Mouse (Mus musculus): ENCODE measurements around the gene Mfng. TPM values are rescaled to one million over a fixed set of nuclear protein-coding genes. Genes with fewer than 3 reads are reported as not detected.
A peak's percentile ranks its signal among the peaks of the same experiment; 100 is the strongest.

Gene Mfng
- total RNA-seq, 1 experiment from 2014 or later: 45.7 TPM

GRCm38 (mm10) chr15:78796196-78797059, 23.2 kb upstream of the Mfng start:
- no peak for ATAC-seq (replicated peaks in 1 of 2; ENCODE audit: insufficient read depth in 1 of 2, low FRiP score in 2 of 2, low TSS enrichment in 1 of 2, low read depth in 1 of 2, poor library complexity in 2 of 2, severe bottlenecking in 2 of 2)

- ATAC-seq (replicated peaks in 1 of 2; ENCODE audit: insufficient read depth in 1 of 2, low FRiP score in 2 of 2, low TSS enrichment in 1 of 2, low read depth in 1 of 2, poor library complexity in 2 of 2, severe bottlenecking in 2 of 2): no peak
Measured at GRCm38 (mm10) chr15:78790990-78791389, 17.7 kb upstream of the Mfng start.

DNA sequence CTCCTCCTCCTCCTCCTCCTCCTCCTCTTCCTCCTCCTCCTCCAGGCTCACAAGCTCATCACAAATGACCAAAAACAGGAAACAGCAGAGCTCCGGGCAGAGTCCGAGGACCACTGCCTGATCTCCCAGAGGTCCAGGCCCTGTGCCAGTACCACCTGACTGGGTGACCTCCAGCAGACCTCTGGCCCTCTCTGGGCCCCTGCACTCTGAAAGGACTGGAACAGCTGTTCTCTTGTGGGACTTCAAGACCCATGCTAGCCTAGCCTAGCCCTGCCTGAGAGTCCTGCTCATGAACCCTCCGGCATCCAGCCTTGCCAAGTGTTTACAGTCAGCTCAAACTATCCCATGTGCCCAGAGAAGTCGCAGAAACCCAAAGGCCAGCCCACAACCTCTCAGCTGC, 17.2 kb upstream of the Mfng start:
- no peak for ATAC-seq (replicated peaks in 1 of 2; ENCODE audit: insufficient read depth in 1 of 2, low FRiP score in 2 of 2, low TSS enrichment in 1 of 2, low read depth in 1 of 2, poor library complexity in 2 of 2, severe bottlenecking in 2 of 2)

DNA sequence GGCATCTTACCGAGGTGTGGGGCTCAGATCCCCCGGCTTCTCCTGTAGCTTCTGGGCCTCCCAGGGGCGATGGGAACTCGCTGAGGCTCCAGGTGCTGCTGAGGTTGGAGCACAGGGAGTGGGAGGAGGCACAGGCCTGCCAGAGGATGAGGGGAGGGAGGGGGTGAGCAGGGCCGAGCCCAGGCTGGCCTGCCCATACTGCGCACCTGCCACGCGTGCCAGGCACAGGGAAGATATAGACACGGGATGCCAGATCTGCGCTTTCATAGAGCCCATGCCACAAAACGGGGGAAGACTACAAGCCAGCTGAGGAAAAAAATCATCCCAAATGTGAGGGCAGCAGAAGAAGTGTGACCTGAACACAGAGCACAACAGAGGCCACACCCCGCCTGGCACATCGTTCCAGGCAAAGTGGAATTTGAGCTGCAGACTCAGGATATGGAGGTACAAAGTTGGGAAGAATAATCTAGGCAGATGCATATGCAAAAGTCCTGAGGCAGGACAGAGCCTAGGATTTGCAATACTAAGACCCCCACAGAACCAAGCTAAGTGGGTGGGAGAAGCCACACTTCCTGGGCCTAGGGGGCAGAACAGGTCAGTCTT, 16.5 kb upstream of the Mfng start:
- ATAC-seq (replicated peaks in 1 of 2; ENCODE audit: insufficient read depth in 1 of 2, low FRiP score in 2 of 2, low TSS enrichment in 1 of 2, low read depth in 1 of 2, poor library complexity in 2 of 2, severe bottlenecking in 2 of 2): no peak

- ATAC-seq (replicated peaks in 1 of 2; ENCODE audit: insufficient read depth in 1 of 2, low FRiP score in 2 of 2, low TSS enrichment in 1 of 2, low read depth in 1 of 2, poor library complexity in 2 of 2, severe bottlenecking in 2 of 2): no peak
Measured at GRCm38 (mm10) chr15:78788042-78788441, 14.8 kb upstream of the Mfng start.

- ATAC-seq (replicated peaks in 1 of 2; ENCODE audit: insufficient read depth in 1 of 2, low FRiP score in 2 of 2, low TSS enrichment in 1 of 2, low read depth in 1 of 2, poor library complexity in 2 of 2, severe bottlenecking in 2 of 2): no peak
Measured at GRCm38 (mm10) chr15:78787287-78787856, 14.1 kb upstream of the Mfng start.

DNA sequence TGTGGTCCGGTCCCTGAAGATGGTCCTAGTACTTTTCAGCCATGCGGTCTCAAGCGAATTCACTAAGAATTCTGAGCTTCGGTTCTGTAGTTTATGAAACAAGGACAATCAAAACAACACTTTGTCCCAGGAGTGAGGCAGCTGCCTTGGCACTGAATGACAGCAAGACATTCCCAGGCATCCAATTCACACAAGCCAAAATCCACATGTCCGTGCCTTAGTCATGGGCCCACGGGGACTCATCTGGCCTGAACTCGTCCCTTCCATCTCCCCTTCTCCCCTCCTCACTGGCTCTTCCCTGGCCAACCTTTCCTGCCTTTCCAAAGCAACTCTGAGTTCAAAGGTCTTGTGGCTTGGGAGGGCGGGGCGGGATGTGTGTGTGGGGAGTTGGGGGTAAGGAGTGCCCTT, 13.1 kb upstream of the Mfng start:
- no peak for ATAC-seq (replicated peaks in 1 of 2; ENCODE audit: insufficient read depth in 1 of 2, low FRiP score in 2 of 2, low TSS enrichment in 1 of 2, low read depth in 1 of 2, poor library complexity in 2 of 2, severe bottlenecking in 2 of 2)

DNA sequence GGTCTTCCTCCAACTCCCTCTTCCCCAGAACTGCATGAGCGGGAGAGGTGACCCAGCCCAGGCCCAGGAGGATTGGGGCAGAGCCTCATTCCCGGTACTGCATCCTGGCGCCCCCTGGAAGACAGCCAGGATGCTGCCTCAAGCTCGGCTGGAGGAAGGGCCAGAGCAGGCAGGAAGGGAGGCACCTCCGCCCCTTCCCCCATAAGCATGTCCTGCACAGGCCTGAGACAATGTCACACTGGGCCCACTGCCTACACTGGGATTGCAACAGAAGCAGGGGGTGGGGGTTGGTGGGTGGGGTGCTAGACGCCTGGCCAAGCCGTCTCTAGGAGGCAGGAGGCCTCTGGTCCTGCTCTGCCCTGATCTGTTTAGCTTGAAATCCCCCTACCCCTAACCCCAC, 12.7 kb upstream of the Mfng start:
- no peak for ATAC-seq (replicated peaks in 1 of 2; ENCODE audit: insufficient read depth in 1 of 2, low FRiP score in 2 of 2, low TSS enrichment in 1 of 2, low read depth in 1 of 2, poor library complexity in 2 of 2, severe bottlenecking in 2 of 2)

DNA sequence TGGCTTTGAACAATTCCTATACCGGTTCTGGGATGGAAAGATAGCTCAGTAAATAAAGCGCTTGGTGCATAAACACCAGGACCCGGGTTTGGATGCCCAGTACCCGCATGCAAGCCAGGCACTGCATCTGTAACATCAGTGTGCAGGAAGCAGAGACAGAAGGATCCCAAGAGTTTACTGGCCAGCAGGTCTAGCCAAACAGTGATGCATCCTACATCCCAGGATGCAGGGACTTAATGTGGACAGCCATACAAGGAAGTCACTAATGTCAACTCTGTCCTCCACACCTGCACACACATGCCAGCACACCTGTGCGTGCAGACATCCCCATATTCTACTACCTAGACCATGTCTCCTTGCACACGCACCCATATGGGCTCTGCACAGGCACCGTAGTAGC, 12.0 kb upstream of the Mfng start:
- no peak for ATAC-seq (replicated peaks in 1 of 2; ENCODE audit: insufficient read depth in 1 of 2, low FRiP score in 2 of 2, low TSS enrichment in 1 of 2, low read depth in 1 of 2, poor library complexity in 2 of 2, severe bottlenecking in 2 of 2)

- ATAC-seq (replicated peaks in 1 of 2; ENCODE audit: insufficient read depth in 1 of 2, low FRiP score in 2 of 2, low TSS enrichment in 1 of 2, low read depth in 1 of 2, poor library complexity in 2 of 2, severe bottlenecking in 2 of 2): no peak
Measured at GRCm38 (mm10) chr15:78784520-78784919, 11.2 kb upstream of the Mfng start.

GRCm38 (mm10) chr15:78782348-78783103, 9.3 kb upstream of the Mfng start:
- no peak for ATAC-seq (replicated peaks in 1 of 2; ENCODE audit: insufficient read depth in 1 of 2, low FRiP score in 2 of 2, low TSS enrichment in 1 of 2, low read depth in 1 of 2, poor library complexity in 2 of 2, severe bottlenecking in 2 of 2)

GRCm38 (mm10) chr15:78780908-78781307, 7.6 kb upstream of the Mfng start:
- ATAC-seq (replicated peaks in 1 of 2; ENCODE audit: insufficient read depth in 1 of 2, low FRiP score in 2 of 2, low TSS enrichment in 1 of 2, low read depth in 1 of 2, poor library complexity in 2 of 2, severe bottlenecking in 2 of 2): no peak

- ATAC-seq (replicated peaks in 1 of 2; ENCODE audit: insufficient read depth in 1 of 2, low FRiP score in 2 of 2, low TSS enrichment in 1 of 2, low read depth in 1 of 2, poor library complexity in 2 of 2, severe bottlenecking in 2 of 2): no peak
Measured at GRCm38 (mm10) chr15:78780359-78780758, 7.1 kb upstream of the Mfng start.

DNA sequence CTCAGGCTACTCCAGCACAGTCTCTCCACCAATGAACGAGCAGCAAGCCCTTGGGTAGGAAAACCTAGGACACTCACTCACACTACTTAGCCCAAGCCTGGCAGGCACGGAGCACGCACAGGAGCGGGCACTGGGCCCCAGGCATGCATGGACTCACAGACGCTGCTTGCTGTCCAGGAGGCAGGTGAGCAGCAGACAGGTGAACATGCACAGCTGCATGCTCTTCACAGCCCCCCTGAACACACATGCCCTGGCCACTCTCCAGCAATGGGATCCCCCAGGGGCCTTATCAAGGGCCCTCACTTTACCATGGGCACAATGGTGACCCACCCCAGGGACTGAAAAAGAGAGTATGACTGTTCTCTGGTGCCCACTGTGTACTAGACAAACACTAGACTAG, 6.4 kb upstream of the Mfng start:
- ATAC-seq (replicated peaks in 1 of 2; ENCODE audit: insufficient read depth in 1 of 2, low FRiP score in 2 of 2, low TSS enrichment in 1 of 2, low read depth in 1 of 2, poor library complexity in 2 of 2, severe bottlenecking in 2 of 2): no peak

DNA sequence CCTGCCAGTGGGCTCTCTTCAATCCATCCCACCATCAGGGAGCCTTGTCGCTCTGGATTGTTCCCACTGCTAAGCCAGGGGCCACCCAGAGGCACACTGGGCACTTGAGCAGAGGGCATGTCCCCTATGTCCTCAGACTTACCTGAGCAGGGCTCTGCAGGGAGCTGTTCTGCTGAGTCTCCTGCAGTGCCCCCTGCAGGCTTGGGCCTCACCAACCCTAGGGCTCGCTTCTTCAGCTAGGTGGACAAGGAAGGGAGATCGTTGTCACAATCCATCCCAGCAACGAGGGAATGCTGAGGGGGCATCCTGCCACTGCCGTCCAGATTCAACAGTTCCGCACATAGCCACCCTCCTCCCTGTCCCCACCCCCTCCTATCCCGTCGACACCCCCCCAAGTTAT, 6.0 kb upstream of the Mfng start:
- ATAC-seq (replicated peaks in 1 of 2; ENCODE audit: insufficient read depth in 1 of 2, low FRiP score in 2 of 2, low TSS enrichment in 1 of 2, low read depth in 1 of 2, poor library complexity in 2 of 2, severe bottlenecking in 2 of 2): no peak

- ATAC-seq (replicated peaks in 1 of 2; ENCODE audit: insufficient read depth in 1 of 2, low FRiP score in 2 of 2, low TSS enrichment in 1 of 2, low read depth in 1 of 2, poor library complexity in 2 of 2, severe bottlenecking in 2 of 2): peak; percentile 58 to 60; a peak in 3 of 4 replicates
Measured at GRCm38 (mm10) chr15:78778077-78778870, 5.0 kb upstream of the Mfng start.

GRCm38 (mm10) chr15:78772856-78773255, 419 bp downstream of the Mfng start:
- no peak for ATAC-seq (replicated peaks in 1 of 2; ENCODE audit: insufficient read depth in 1 of 2, low FRiP score in 2 of 2, low TSS enrichment in 1 of 2, low read depth in 1 of 2, poor library complexity in 2 of 2, severe bottlenecking in 2 of 2)
